ENCODE assay signal across 14 mouse cellular contexts in genomic region chr17:28829120-28829519, GRCm38 (mm10). TPM values are rescaled to one million over a fixed set of nuclear protein-coding genes. Genes with fewer than 3 reads are reported as not detected.
DNase-seq lines count a peak whose midpoint lies in the region; ATAC-seq and TF ChIP-seq lines count a peak whose summit lies in the region.
"Had no signal": no experiment of that assay in that cellular context is flagged by ENCODE, and none has a peak within 500 bp of the region (broad histone marks: within the 10 kb centered on the region; RNA-seq: fewer than 3 reads in every experiment).

No protein-coding gene starts in this region.

- WGBS in intestine, embryonic 15.5 days = 89% methylated on average over 14 of the region's 14 CpGs
- 87% methylated on average over 14 of the region's 14 CpGs for WGBS in intestine, postnatal 0 days
- 28% methylated on average over 14 of the region's 14 CpGs for WGBS in liver, embryonic 13.5 days (ENCODE audit: insufficient replicate concordance)

- H3K4me1 ChIP-seq in intestine, embryonic 15.5 days (replicated peaks) = 0 out of 2 replicates have a peak, but pooled peaks cover 7% of the 10 kb centered on the region
- H3K4me1 ChIP-seq in intestine, postnatal 0 days (replicated peaks; ENCODE audit: control insufficient read depth, insufficient read depth, low read length) = peaks cover 11% of the 10 kb centered on the region; the same call in 1 of the 2 replicates
- H3K4me1 ChIP-seq in liver, embryonic 13.5 days (replicated peaks) = peaks cover 100% of the 10 kb centered on the region
- H3K4me1 ChIP-seq: embryonic facial prominence, embryonic 15.5 days; limb, embryonic 13.5 days had no signal

- H3K9me3 ChIP-seq in intestine, embryonic 15.5 days = no peaks in the 10 kb centered on the region
- H3K9me3 ChIP-seq in intestine, postnatal 0 days (ENCODE audit: control insufficient read depth) = no peaks in the 10 kb centered on the region
- no peaks in the 10 kb centered on the region for H3K9me3 ChIP-seq in liver, embryonic 13.5 days (replicated peaks)
- H3K9me3 ChIP-seq: embryonic facial prominence, embryonic 15.5 days; limb, embryonic 13.5 days had no signal

- ATAC-seq in intestine, embryonic 15.5 days = peak; percentile 46; the same call in 1 of the 2 replicates
- ATAC-seq in intestine, postnatal 0 days = no peak
- ATAC-seq in common myeloid progenitor, adult 5-6 weeks (replicated peaks; ENCODE audit: low read depth, poor library complexity, severe bottlenecking) = peak; percentile 43; the same call in 1 of the 2 replicates
- peak; percentile 88 for ATAC-seq in liver, embryonic 13.5 days (ENCODE audit: low read depth)

- H3K27me3 ChIP-seq in intestine, embryonic 15.5 days (replicated peaks) = no peaks in the 10 kb centered on the region
- no peaks in the 10 kb centered on the region for H3K27me3 ChIP-seq in intestine, postnatal 0 days (replicated peaks; ENCODE audit: control insufficient read depth, insufficient read depth, low read length)
- H3K27me3 ChIP-seq in liver, embryonic 13.5 days = no peaks in the 10 kb centered on the region
- H3K27me3 ChIP-seq: CH12.LX; embryonic facial prominence, embryonic 15.5 days; limb, embryonic 13.5 days had no signal

- no peak overlapping the region for H3K4me2 ChIP-seq in intestine, embryonic 15.5 days (replicated peaks)
- H3K4me2 ChIP-seq in intestine, postnatal 0 days (replicated peaks; ENCODE audit: low read depth) = no peak overlapping the region
- peak overlapping the region; percentile 81 for H3K4me2 ChIP-seq in liver, embryonic 13.5 days
- H3K4me2 ChIP-seq: embryonic facial prominence, embryonic 15.5 days; limb, embryonic 13.5 days had no signal

- no peak overlapping the region for H3K27ac ChIP-seq in intestine, embryonic 15.5 days
- no peak overlapping the region for H3K27ac ChIP-seq in intestine, postnatal 0 days (ENCODE audit: low read depth, low read length)
- H3K27ac ChIP-seq in liver, embryonic 13.5 days = peak overlapping the region; percentile 99
- H3K27ac ChIP-seq: embryonic facial prominence, embryonic 15.5 days; limb, embryonic 13.5 days had no signal

- TF ChIP-seq CTCF in intestine, postnatal 0 days (IDR thresholded peaks at IDR 0.05; ENCODE audit: low read depth) = no peak

- DNase-seq in liver, embryonic 13.5 days = peak; percentile 90
- peak; percentile 56 to 74 for DNase-seq in spleen, postnatal 36 days (ENCODE audit: low spot score in 2 of 2)
- no peak for DNase-seq in right cerebral cortex, adult 2 months (ENCODE audit: low spot score in 2 of 2)
- no peak for DNase-seq in layer of hippocampus, postnatal 36 days
- DNase-seq: adrenal gland, postnatal 36 days; cerebellum, adult 8-10 months; kidney, adult 9 months; lung, postnatal 4 days had no signal

- H3K4me3 ChIP-seq in intestine, embryonic 15.5 days (replicated peaks) = no peak overlapping the region
- no peak overlapping the region for H3K4me3 ChIP-seq in intestine, postnatal 0 days (ENCODE audit: low read depth, low read length)
- H3K4me3 ChIP-seq in liver, embryonic 13.5 days (replicated peaks) = peak overlapping the region; percentile 62
- H3K4me3 ChIP-seq: embryonic facial prominence, embryonic 15.5 days; limb, embryonic 13.5 days had no signal

- no peak overlapping the region for H3K9ac ChIP-seq in intestine, embryonic 15.5 days
- no peak overlapping the region for H3K9ac ChIP-seq in intestine, postnatal 0 days (ENCODE audit: low read depth, low read length)
- peak overlapping the region; percentile 80 for H3K9ac ChIP-seq in liver, embryonic 13.5 days
- H3K9ac ChIP-seq: embryonic facial prominence, embryonic 15.5 days; limb, embryonic 13.5 days had no signal

- peaks cover 31% of the 10 kb centered on the region for H3K36me3 ChIP-seq in intestine, embryonic 15.5 days
- H3K36me3 ChIP-seq in intestine, postnatal 0 days (ENCODE audit: control insufficient read depth, insufficient read depth) = peaks cover 89% of the 10 kb centered on the region
- H3K36me3 ChIP-seq in liver, embryonic 13.5 days = peaks cover 100% of the 10 kb centered on the region

RNA-seq across cellular contexts. Expression of gene Brpf3, which starts 28.2 kb away (rescaled TPM):
- polyA plus RNA-seq in intestine, embryonic 15.5 days (2015; fragmentation: Nextera tagmentation; extraction: Ambion mirVana) = 13.1 and 18.1 TPM in 2 replicates
- 42.9 and 44.4 TPM in 2 replicates for polyA plus RNA-seq in intestine, postnatal 0 days (2015; fragmentation: Nextera tagmentation; extraction: Ambion mirVana)
- total RNA-seq in common myeloid progenitor, adult 5-6 weeks (2017) = 8.6 and 9.7 TPM in 2 replicates
- polyA plus RNA-seq in liver, embryonic 13.5 days (2015; fragmentation: Nextera tagmentation; extraction: Ambion mirVana) = 61.8 and 69.9 TPM in 2 replicates
- total RNA-seq in layer of hippocampus, postnatal 36 days (2021) = 10 to 100 TPM; 39.4 to 45.4 TPM

RNA-seq across cellular contexts. Expression of gene Pnpla1, which starts 29.1 kb away (rescaled TPM):
- 0.95 and 1.2 TPM in 2 replicates for polyA plus RNA-seq in intestine, embryonic 15.5 days (2015; fragmentation: Nextera tagmentation; extraction: Ambion mirVana)
- polyA plus RNA-seq in intestine, postnatal 0 days (2015; fragmentation: Nextera tagmentation; extraction: Ambion mirVana) = 0.12 and 0.20 TPM in 2 replicates
- not detected in 2 replicates for total RNA-seq in common myeloid progenitor, adult 5-6 weeks (2017)
- not detected in 2 replicates for polyA plus RNA-seq in liver, embryonic 13.5 days (2015; fragmentation: Nextera tagmentation; extraction: Ambion mirVana)
- under 1 TPM; 0.38 to 0.42 TPM for total RNA-seq in layer of hippocampus, postnatal 36 days (2021)
- total RNA-seq: CH12.LX had no signal

Comparison
In these comparisons a context has a peak if more than half of its experiments do, and no peak if none do; other contexts are left out.
1. DNase-seq: peak in liver, embryonic 13.5 days (single experiment) and spleen, postnatal 36 days (2 of 2); none in right cerebral cortex, adult 2 months (0 of 2) and layer of hippocampus, postnatal 36 days (0 of 2).